Mouse (Mus musculus): Measurements from ENCODE around the gene Hivep3.

DNA sequence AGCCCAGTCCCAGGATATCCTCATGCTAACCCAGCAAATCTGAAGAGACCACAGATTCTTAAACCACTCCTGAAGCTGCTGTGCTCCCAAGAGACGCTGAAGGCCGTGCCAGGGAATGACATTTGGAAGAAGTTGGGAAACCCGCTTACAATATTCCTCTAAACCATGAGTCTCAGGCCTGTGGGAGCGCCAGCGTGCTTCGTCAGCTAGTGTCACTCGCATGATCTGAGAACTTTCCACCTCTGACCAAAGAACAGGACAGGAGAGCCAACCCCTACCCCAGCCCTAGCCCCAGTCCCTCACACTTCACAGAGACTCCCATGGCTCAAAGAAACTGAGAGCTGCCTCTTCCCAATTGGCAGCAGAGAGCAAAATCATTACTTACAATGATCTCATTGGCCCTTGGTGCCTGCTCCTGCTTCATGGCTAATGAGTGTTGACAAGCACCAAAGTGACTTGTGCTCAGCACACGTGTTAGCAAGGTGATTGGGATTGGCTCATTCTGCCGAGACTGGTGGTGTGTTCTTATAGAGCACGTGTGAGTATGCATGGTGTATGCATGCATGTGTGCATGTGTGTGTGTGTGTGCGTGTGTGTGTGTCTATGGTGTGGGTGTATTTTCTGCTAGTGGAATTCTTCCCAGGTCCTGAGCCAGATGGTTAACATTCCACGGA is 247.6 kb downstream of the Hivep3 start:
- TF ChIP-seq CTCF (conservative IDR thresholded peaks at IDR 0.05; ENCODE audit: insufficient read depth, insufficient read length, low read depth, low read length) (no peak), POLR2A (IDR thresholded peaks at IDR 0.05; ENCODE audit: low read depth, low read length) (no peak)
